Mouse (Mus musculus) liver, embryonic 13.5 days (tissue): ENCODE results near the gene 1700019N19Rik. TPM values are rescaled to one million over a fixed set of nuclear protein-coding genes. Genes with fewer than 3 reads are reported as not detected.

Experiments
- ATAC-seq: fragments of 200-750 bp; cut with Nextera tagmentation; 2 replicates; pipeline ENCODE4 v1.8.0; 2017; ENCODE audit warnings: low read depth, mild to moderate bottlenecking, moderate number of reproducible peaks, moderate library complexity
- DNase-seq: peaks from one replicate; pipeline ENCODE4 v3.0.0; 2022
- H3K27ac ChIP-seq: fragments of 300-500 bp; sonication (generic); 2 replicates; pipeline ENCODE4 v1.5.1; 2015; ENCODE audit warnings: moderate library complexity, mild to moderate bottlenecking, inconsistent platforms
- H3K27me3 ChIP-seq: fragments of 300-500 bp; sonication (generic); 2 replicates; pipeline ENCODE4 v1.6.1; 2015; ENCODE audit warnings: mild to moderate bottlenecking, inconsistent platforms
- H3K36me3 ChIP-seq: fragments of 300-500 bp; sonication (generic); 2 replicates; pipeline ENCODE4 v1.6.1; 2015; ENCODE audit warnings: mild to moderate bottlenecking, inconsistent platforms
- H3K4me1 ChIP-seq: fragments of 300-500 bp; sonication (generic); replicated peaks from 2 replicates; pipeline ENCODE4 v1.6.1; 2015; ENCODE audit warnings: inconsistent platforms
- H3K4me2 ChIP-seq: fragments of 300-500 bp; sonication (generic); 2 replicates; pipeline ENCODE4 v1.6.1; 2015; ENCODE audit warnings: inconsistent platforms, mild to moderate bottlenecking, moderate library complexity
- H3K4me3 ChIP-seq: fragments of 300-500 bp; sonication (generic); replicated peaks from 2 replicates; pipeline ENCODE4 v1.5.1; 2015; ENCODE audit warnings: mild to moderate bottlenecking, inconsistent platforms
- H3K9ac ChIP-seq: fragments of 300-500 bp; sonication (generic); 2 replicates; pipeline ENCODE4 v1.6.1; 2015; ENCODE audit warnings: mild to moderate bottlenecking, inconsistent platforms
- H3K9me3 ChIP-seq: fragments of 300-500 bp; sonication (generic); replicated peaks from 2 replicates; pipeline ENCODE4 v1.6.1; 2016; ENCODE audit warnings: inconsistent platforms
- WGBS: fragments of 180-500 bp; shearing (Covaris S2); methylation state at CpG from one replicate; pipeline ENCODE4 v1.1.7; 2015; ENCODE audit not compliant: insufficient replicate concordance; 5-methylcytosine and 5-hydroxymethylcytosine counted together
- polyA plus RNA-seq: library from polyadenylated mRNA; unstranded; fragments of >200 nt; fragmentation: Nextera tagmentation; extraction: Ambion mirVana; gene quantifications from 2 replicates; pipeline ENCODE4 v1.2.1, GENCODE M21; 2015

The 1700019N19Rik gene
- polyA plus RNA-seq, 1 experiment from 2014 or later, result 0.17 TPM

- Histone ChIP-seq H3K9me3 (no peaks in the 10 kb centered on the region), H3K9ac (no peak overlapping the region), H3K27ac (no peak overlapping the region), H3K4me2 (no peak overlapping the region), H3K4me1 (no peaks in the 10 kb centered on the region), H3K27me3 (no peaks in the 10 kb centered on the region), H3K4me3 (no peak overlapping the region), H3K36me3 (no peaks in the 10 kb centered on the region)
- 49% methylated on average over 2 of the region's 2 CpGs for WGBS
- no peak for ATAC-seq
- DNase-seq, result no peak
Measured at GRCm38 (mm10) chr19:58750822-58751221, 43.4 kb downstream of the 1700019N19Rik start.

GRCm38 (mm10) chr19:58747498-58748000, 46.7 kb downstream of the 1700019N19Rik start:
- WGBS, result 63% methylated on average over 9 of the region's 9 CpGs
- no peak for ATAC-seq
- H3K27ac ChIP-seq, result no peak overlapping the region

GRCm38 (mm10) chr19:58743736-58744135, 50.5 kb downstream of the 1700019N19Rik start:
- Histone ChIP-seq H3K4me1 (no peaks in the 10 kb centered on the region), H3K4me2 (no peak overlapping the region), H3K4me3 (no peak overlapping the region), H3K9me3 (no peaks in the 10 kb centered on the region), H3K27ac (no peak overlapping the region), H3K9ac (no peak overlapping the region), H3K27me3 (no peaks in the 10 kb centered on the region), H3K36me3 (no peaks in the 10 kb centered on the region)
- ATAC-seq (no peak), DNase-seq (no peak)
- 24% methylated on average over 4 of the region's 4 CpGs for WGBS

More at GRCm38 (mm10) chr19:58747498-58748000, 46.7 kb downstream of the 1700019N19Rik start:
- no peaks in the 10 kb centered on the region for H3K9me3 ChIP-seq
- H3K4me3 ChIP-seq, result no peak overlapping the region
- H3K4me2 ChIP-seq, result no peak overlapping the region
- DNase-seq, result no peak
- H3K27me3 ChIP-seq, result no peaks in the 10 kb centered on the region
- H3K4me1 ChIP-seq, result no peaks in the 10 kb centered on the region
- H3K9ac ChIP-seq, result no peak overlapping the region
- no peaks in the 10 kb centered on the region for H3K36me3 ChIP-seq

- H3K27me3 ChIP-seq, result no peaks in the 10 kb centered on the region
- WGBS, result 56% methylated on average over 4 of the region's 4 CpGs
- H3K4me1 ChIP-seq, result no peaks in the 10 kb centered on the region
- no peak overlapping the region for H3K4me2 ChIP-seq
- ATAC-seq, result no peak
- no peak overlapping the region for H3K27ac ChIP-seq
- H3K36me3 ChIP-seq, result no peaks in the 10 kb centered on the region
- no peaks in the 10 kb centered on the region for H3K9me3 ChIP-seq
- H3K4me3 ChIP-seq, result no peak overlapping the region
- DNase-seq, result no peak
- no peak overlapping the region for H3K9ac ChIP-seq
Measured at GRCm38 (mm10) chr19:58742711-58743110, 51.5 kb downstream of the 1700019N19Rik start.

- H3K36me3 ChIP-seq, result no peaks in the 10 kb centered on the region
- H3K27me3 ChIP-seq, result no peaks in the 10 kb centered on the region
- H3K9me3 ChIP-seq, result no peaks in the 10 kb centered on the region
- WGBS, result 65% methylated on average over 6 of the region's 6 CpGs
- no peak for ATAC-seq
- no peak overlapping the region for H3K27ac ChIP-seq
- H3K4me1 ChIP-seq, result no peaks in the 10 kb centered on the region
- no peak overlapping the region for H3K4me3 ChIP-seq
- no peak overlapping the region for H3K9ac ChIP-seq
- no peak overlapping the region for H3K4me2 ChIP-seq
- no peak for DNase-seq
Measured at GRCm38 (mm10) chr19:58741036-58741435, 53.2 kb downstream of the 1700019N19Rik start.

- Histone ChIP-seq H3K36me3 (no peaks in the 10 kb centered on the region), H3K27me3 (no peaks in the 10 kb centered on the region), H3K9me3 (no peaks in the 10 kb centered on the region), H3K9ac (no peak overlapping the region), H3K4me3 (no peak overlapping the region), H3K27ac (no peak overlapping the region), H3K4me1 (no peaks in the 10 kb centered on the region), H3K4me2 (no peak overlapping the region)
- ATAC-seq, result no peak
- no peak for DNase-seq
- WGBS, result 70% methylated on average over 4 of the region's 4 CpGs
Measured at GRCm38 (mm10) chr19:58738111-58738510, 56.1 kb downstream of the 1700019N19Rik start.

Other genes starting within 250 kb of the 1700019N19Rik start
- gene Pnlip, start 142.0 kb downstream of the 1700019N19Rik start, polyA plus RNA-seq, result not detected in 2 replicates
- 39.9 and 46.6 TPM in 2 replicates for gene Pnliprp1, start 65.6 kb downstream of the 1700019N19Rik start, polyA plus RNA-seq
- 5.3 and 6.4 TPM in 2 replicates for gene Pnliprp2, start 34.7 kb downstream of the 1700019N19Rik start, polyA plus RNA-seq
- 0.06 and 0.08 TPM in 2 replicates for gene Eno4, start 149.0 kb upstream of the 1700019N19Rik start, polyA plus RNA-seq
- gene Hspa12a, start 149.2 kb upstream of the 1700019N19Rik start, polyA plus RNA-seq, result 0.46 and 0.53 TPM in 2 replicates